Mouse (Mus musculus) c-Kit-negative CD71-positive TER-119-positive erythroid progenitor cells, embryonic 14.5 days (primary cell): ENCODE results near the gene Msantd3.

ENCODE experiments used
- DNase-seq: peaks from one replicate; pipeline ENCODE4 v3.0.0-alpha.2; 2013; ENCODE audit warnings: low read depth, low spot score

Gene Msantd3

DNA sequence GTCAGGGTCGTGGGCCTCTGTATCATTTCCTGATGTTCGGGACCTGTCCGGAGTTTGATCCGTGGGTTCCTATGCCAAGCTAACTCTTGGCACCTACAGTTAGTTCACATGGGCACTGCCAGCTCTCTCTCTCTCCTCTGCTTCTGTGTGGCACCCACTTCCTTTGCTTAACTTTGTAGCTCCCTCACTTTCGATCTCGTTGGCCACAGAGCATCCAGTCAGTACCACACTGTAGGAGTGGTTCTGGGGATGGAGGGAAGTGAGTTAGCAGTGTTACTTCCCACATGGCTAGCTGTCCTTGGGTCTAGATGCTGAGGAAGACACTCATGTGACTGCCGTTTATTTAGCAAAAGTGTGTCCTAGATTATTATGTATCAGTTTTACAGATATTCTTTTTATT lies 14.4 kb downstream of the Msantd3 start:
- DNase-seq = no peak

DNA sequence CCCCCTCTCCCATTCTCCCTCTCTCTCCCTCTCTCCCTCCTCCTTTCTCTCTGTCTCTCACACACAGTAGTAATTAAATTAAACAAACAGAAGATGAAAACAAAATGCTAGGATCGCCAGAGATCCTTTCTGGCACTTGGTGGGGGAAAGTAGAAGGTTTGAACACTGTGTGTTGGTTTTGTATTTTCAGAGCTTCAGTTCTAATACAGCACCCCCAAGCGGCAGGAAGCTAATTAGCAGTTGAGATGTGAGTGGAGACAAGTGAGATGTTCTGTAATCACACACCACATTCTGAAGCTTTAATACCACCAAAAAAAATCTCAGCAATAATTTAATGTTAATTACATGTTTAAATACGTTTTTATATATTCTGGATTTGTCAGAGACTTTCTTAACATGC lies 16.0 kb downstream of the Msantd3 start:
- no peak for DNase-seq

DNA sequence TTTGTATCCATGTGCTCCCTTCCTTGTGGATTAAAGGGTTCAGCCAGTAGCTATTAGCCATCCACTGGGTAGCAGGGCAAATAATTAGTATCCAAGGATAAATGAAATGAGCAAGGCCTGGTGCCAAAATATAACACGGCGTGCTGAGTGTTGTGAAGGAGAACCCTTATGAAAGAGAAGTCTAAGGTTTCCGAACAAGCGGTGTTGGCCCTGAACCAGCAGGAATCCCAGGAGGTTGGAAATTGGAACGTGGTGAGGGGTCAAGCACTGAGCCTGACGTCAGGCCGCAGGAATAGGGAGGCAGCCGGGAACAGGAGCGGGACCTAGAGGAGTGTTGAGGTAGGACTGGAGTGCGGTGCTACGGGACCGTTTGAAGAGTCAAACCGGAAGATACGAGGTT lies 19.9 kb downstream of the Msantd3 start:
- DNase-seq = no peak

DNA sequence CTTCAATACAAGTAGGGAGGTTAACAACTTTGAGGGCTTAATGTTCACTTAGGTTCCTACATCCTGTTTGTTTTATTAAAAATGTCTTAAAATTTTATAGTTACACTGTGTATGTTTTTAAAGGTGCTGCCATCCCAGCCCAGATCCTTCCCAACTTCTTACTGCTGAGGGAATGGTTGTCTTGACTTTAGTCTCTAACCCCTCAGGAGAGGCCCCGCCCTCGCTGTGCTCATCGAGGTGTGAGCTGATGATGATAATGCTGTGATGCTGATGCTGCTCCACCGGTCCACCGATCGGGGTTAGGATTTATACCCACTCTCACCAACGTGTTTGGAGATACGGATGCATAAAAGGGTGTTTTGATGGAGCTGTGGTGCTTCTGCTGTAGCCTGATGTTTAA lies 22.1 kb downstream of the Msantd3 start:
- no peak for DNase-seq

DNA sequence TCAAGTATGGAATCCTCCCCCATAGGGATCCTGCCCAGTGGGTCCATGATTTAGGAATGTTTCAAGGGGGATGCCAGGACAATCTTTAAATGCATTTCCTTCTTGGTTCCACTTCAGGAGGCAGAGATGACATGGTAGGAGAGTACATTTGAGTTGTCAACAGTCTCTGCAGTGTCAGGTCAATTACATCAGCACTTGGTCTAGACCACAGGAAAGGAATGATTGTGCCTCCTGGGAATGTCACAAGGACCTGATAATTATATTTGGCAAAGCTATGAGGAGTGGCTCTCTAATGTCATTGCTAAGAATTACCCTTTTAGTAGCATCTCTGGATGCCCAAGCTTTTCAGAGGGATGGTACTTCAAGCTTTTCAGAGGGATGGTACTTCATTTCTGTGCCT lies 25.2 kb downstream of the Msantd3 start:
- no peak for DNase-seq

DNA sequence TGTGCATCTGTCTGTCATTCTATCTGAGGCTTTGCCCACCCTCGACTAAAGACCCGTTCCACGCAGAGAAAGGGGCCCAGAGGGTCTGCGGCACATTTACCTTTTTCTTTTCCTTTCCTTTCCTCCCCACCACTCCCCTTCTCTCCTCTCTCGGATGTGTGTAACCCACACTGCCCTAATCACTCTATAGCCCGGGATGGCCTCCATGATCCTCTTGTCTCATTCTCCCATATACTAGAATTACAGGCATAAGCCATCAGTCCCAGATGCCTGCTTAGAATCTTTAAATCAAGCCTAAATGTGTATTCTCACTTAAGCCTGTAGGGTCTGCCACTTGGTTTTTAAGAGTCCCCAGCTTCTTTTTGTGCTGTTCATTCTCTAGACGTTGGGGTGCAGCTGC lies 36.6 kb downstream of the Msantd3 start:
- DNase-seq = no peak

DNA sequence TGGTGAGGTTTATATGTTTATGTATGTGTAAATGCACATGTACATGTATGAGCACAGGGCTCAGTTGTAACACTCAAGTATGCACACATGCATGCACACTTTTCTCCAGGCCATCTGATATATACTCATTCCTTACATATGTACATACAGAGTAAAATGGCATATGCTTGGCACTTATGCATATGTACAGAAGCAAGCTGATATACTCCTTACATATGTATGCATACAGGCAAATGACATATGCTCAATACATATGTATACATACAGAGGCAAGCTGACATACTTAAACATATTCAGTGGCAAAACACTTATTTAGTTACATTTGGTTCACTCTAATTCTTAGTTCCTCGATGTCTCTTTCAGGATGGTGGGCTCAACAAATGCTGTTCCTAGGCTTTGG lies 38.1 kb downstream of the Msantd3 start:
- no peak for DNase-seq

DNA sequence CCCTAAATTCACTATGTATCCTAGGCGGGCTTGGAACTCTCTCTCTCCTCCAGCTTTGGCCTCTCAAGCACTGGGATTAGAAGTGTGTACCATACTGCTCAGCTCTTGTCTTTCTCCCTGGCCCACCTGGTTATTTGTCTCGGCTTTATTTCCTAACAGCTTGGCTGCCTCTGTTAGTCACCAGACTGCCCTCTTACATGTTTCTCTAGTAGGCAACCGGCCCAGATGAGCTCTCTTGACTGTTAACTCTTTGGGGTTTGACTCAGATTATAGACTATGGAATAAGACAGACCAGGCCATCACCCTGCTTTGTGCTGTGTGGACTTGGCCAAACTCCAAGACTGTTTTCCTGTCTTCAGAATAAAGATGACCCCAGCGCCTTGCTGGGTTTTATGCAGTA lies 38.7 kb downstream of the Msantd3 start:
- no peak for DNase-seq

DNA sequence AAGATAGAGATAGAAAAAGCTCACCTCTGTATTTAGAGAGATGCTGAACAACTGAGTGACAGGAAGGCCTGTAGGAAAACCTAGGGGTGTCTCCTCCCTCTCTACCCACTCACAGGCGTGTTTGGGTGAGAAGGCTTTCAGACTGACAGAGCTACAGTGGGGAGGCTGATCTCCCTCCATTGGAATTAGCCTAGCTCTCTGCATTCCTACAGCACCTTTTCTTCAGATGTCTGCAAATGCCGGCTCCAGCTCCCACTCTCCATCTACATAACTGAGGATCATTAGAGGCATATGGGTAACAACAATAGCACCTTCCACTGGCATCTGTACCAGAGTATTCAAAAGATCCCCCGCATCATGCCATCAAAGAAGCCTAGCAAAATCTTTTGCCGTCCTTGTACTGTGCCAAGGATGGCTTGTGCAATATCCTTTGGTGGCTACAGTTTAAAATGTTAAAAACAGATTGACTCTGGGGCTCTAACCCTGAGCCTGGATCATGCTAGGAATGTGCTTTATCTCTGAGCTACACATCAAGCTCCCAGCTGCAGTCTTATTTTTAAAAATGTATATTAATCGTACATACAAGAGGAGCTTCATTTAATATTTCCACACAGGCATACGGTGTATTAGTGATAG lies 39.9 kb downstream of the Msantd3 start:
- no peak for DNase-seq

DNA sequence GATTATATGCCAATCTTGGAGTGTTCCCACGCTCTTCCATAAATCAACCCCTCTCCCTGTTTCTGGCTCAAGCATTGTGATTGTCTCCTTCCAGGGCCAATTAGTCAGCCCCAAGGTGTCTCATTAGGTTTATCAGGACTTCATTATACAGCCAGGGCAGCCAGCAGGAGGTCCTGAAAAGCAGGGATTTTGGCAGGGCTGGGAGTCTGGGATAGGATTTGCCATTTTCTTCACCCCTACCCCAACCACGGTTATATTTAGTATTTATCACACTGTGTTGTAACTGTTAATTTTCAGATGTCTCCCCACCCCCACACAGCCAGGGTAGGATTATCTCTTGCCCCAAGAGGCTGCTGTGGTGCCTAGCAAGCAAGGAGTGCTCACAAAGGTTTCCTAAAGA lies 41.5 kb downstream of the Msantd3 start:
- no peak for DNase-seq

DNA sequence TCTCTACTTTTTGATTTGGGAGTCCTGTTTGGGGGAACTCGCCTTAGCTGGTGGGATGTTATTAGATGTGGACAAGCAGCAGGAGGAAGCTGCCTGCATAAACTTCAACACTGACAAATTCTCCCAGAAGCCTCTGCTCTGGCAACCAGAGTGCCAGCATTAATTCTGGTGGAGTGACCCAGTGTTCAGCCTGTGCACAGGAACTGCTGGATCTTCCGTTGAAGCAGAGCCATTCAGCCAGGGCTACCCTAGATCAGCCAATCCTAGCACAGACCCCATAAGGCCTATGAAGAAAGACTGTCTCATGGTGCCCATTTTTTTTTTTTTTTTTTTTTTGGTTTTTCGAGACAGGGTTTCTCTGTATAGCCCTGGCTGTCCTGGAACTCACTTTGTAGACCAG lies 42.3 kb downstream of the Msantd3 start:
- no peak for DNase-seq

DNA sequence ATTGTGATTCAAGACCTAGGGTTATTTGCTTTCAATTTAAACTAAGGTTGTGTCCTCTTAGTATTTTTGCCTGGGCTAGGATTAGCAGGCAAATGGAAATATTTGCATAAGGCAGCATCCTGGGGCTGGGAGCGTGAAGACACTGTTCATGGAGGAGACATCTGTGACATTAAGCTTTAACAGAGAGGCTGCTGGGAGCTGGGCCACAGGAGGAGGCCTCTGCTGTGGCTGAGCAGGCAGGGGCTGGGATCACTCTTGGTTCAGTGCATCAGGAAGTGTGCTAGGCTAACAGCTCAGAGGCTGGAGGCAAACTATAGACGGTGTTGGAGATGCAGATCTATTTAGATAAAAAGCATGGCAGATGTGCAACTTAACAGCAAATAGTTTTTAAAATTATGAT lies 43.2 kb downstream of the Msantd3 start:
- no peak for DNase-seq

DNA sequence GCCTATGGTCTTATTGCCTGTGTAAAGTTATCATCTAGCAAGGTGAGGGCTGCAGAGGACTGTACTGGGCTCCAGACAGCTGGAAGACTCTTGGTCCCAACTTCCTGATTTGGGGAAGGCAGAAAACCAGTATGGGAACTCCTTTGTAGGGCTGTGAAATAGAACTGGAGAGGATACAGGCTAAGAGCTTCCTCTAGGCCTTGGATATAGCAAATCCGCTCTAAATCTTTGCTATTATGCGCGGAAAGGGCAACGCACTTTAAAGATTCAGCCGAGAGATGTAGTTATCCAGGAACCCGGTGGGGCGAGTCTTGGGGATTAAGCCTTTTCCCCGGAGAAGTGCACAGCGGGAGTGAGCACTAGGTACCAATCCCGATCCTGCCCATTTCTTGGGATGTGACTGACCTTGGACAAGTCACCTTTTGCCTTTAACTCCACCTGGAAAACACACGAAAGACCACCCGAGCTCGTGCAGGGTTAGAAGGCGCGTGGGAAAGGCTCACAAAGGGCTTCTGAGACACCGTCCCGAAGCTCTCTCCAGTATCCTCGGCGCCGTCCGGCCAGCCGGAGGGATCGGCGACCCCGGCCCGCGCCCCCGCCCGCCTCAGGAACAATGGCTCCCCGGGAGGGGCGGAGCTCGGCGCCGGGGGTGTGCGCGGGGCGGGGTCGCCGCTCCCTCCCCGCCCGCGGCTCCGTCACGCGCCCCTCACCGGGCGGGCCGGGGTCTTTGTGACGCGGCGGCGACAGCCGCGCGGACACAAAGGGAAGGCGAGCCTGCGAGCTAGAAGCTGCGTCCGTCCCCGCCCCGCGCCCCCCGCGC lies 44.9 kb downstream of the Msantd3 start, which contains the start of gene Tmeff1:
TSS of gene Tmeff1 (plus strand) at position 754 of the 820 bp plus-strand sequence.
- no peak for DNase-seq

DNA sequence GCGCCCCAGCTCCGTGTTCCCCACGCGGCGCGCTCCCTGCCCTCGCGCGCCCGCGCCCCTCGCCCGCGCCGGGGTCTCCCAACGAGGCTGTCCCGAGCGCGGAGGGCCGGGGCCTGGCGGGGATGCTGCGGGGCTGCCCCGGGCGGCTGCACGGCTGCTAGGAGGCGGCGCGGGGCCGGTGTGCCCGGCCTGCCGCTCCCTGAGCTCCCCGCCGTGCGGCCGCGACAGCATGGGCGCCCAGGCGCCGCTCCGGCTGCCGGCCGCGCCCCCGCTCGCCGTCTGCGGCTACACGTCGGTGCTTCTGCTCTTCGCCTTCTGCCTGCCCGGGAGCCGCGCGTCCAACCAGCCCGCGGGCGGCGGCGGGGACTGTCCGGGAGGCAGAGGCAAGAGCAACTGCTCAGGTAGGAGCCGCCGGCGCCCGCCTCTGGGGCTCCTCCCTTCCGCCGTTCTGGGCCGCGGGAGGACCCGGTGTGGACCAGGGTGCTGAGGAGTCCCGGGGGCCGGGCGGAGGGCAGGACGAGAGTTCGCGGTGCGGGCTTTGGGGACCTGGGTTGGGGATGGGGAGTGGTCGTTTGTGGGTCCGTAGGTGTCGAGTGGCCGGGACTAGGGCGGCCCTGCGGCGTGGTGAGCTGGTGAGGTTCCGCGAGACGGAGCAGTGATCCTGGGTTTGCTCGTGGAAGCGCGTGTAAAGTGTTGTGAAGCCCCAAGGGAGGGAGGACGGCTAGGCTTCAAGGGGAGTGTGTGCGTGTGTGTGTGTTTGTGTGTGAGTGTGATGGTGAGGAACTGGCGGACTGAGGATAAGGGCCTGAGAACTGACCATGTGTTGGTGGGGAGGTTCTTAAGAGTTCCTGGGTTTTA lies 45.7 kb downstream of the Msantd3 start:
- no peak for DNase-seq

DNA sequence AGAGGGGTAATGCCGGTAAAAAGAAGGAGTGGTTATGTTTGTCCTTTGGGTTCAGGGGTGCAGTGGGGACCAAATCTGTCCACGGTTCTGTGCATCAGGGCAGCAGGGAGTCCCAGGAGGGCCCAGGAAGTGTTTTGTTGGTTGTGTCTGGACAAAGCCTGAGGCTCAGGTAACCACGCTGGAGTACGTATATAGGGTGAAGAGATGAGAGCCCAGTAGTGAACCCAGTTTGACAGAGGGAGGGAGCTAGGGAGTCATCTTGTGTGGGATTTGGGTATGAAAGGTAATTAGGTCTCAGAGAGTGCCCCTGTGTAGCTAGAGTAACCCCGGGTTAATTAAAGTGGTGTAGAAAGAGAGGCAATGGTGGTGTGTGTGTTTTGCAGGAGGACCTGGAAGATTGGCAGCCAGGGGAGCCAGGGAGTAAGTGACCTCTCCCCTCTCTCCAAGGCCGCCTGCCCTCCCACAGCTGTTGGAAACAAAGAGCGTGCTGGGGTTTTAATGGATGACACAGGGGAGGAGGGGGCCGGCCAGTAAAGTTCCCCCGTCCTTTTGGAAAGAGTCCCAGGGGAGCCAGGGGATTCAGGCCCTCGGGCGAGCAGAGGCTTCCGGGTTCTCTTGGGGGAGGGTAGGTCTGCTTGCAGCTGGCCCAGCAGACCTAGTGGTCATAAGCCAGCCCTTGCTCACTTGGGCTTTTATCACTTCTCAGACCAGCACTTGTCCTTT lies 46.5 kb downstream of the Msantd3 start:
- no peak for DNase-seq

DNA sequence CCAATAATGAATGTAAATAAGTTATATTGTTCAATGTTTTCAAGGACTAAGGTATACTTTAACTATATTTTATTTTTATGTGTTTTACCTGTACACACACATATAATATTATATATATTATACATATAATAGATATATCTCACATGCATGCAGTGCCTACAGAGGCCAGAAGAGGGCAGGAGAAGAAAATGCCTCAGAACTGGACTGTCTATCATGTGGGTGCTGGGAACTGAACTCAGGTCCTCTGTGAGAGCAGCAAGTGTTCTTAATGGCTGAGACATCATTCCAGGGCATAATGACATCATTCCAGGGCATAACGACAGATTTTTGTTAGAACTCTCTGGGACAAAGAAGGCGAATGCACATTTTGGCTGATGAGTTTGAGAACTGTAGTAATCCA lies 47.8 kb downstream of the Msantd3 start:
- DNase-seq = no peak

DNA sequence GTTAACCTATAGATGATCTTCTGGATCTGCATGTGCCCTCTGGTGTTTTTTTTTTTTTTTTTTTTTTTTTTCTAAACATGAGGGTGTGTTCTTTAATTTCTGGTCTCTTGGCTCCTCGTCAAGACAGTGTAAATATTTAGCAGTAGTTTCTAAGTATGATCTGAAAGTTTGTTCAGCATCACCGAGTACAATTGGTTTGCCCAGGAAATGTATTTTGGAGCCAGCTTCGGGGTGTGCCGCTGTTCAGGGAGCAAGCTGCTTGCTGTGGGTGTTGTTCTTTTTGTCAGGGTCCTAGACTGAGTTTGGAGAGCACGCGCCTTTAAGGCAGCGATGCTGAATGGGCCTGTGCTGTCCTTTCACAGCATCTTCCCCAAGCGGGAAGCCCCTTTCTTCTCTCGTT lies 48.8 kb downstream of the Msantd3 start:
- DNase-seq = no peak

DNA sequence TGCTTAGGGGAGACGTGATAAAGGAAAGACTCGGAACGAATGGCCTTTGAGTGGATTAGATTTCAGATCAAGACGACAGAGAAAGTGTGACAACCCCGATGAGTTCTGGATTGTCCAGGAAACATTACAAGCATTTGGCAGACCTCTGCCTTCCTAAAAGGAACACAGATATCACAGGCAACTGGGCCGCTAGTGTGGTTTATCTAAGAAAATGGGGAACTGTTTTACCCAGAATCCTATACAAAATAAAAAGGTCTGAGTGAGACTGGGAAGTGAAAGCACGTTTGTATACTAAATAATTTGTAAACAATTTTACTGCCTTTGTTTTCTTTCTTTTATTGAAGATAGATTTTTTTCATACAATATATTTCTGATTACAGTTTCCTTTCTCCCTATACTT lies 51.1 kb downstream of the Msantd3 start:
- no peak for DNase-seq

DNA sequence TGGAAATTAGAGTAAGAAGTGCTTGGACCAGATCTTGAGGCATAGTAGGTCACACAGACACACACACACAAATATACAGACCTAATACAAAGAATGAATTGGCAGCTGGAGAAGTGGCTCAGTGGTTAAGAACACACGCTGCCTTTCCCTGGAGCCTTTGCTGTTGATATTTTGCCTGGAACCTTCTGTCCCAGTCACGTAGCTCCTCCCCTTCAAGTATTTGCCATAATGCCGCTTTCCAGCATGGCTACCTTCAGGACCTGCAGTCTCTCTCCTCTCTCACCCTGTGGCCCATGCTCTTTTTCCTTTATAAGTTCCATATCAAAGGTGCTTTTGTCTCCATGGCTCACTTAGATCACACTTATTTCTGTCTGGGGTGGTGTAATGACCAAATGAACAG lies 51.7 kb downstream of the Msantd3 start:
- no peak for DNase-seq

DNA sequence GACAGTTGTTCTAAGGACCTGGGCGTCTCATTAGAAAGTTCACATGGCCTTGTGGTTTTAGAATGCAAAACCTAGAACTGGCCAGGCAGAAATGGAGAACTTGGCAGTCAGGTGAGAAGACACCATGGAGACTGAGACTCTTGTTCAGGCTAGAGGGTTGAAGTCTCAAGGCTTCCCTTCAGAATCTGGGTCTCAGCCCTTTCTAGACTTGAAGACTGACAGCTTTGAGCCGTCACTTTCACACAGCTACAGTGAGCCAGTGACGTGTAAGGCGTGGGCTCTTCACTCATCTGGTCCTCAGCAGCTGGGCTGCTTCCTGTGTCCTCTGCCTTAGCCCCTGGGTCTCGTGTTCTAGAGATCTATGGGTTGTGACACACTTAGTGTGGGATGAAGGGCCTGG lies 52.6 kb downstream of the Msantd3 start:
- no peak for DNase-seq

DNA sequence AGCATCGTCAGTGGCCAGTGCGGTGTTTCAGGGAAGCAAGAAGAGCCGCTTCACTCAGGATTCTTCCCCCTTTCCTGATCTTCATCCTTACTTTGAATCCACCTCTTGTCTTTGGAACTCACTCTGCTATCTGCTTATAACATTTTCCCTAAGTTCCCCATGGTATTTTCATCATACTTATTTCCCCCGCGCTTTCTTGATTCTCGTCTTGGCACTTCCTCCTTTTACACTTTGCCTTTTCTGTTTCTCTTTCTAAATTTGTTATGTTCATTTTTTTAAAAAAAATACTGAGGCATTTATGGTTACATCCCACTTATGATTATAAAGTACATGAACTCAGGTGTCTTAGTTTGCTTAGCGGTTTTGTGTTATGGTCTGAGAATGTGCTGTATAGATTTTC lies 53.1 kb downstream of the Msantd3 start:
- DNase-seq = no peak

DNA sequence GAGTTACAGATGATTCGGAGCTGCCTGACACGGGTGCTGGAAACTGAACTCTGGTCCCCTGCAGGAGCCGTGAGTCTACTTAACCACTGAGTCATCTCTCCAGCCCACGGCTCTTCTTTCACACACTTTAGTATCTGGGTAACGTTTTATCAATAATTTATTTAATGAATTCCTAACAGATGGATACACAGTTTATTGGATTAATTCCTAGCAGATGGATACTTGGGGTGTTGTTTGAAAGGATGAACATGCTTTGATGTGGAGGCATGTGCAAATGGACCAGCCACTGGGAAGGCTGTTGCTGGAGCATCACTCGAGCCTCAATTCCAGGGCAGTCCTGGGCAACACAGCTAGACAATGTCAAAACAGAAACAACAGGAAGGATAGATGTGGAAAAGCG lies 56.4 kb downstream of the Msantd3 start:
- no peak for DNase-seq
